Mouse (Mus musculus) lung, embryonic 14.5 days (tissue): ENCODE results near the gene Ninj1. TPM values are rescaled to one million over a fixed set of nuclear protein-coding genes. Genes with fewer than 3 reads are reported as not detected.
A peak's percentile ranks its signal among the peaks of the same experiment; 100 is the strongest.

ENCODE experiments used
- ATAC-seq: fragments of 200-750 bp; cut with Nextera tagmentation; 2 replicates; pipeline ENCODE4 v1.8.0; 2017; ENCODE audit warnings: mild to moderate bottlenecking, moderate TSS enrichment, moderate library complexity; ENCODE audit not compliant: insufficient read depth
- DNase-seq: peaks from one replicate; pipeline ENCODE4 v3.0.0-alpha.2; 2015
- H3K27ac ChIP-seq: fragments of 300-500 bp; sonication (generic); 2 replicates; pipeline ENCODE4 v1.5.1; 2014; ENCODE audit warnings: low read depth, mild to moderate bottlenecking, moderate library complexity
- H3K27me3 ChIP-seq: fragments of 300-500 bp; sonication (generic); 2 replicates; pipeline ENCODE4 v1.6.1; 2014; ENCODE audit warnings: low read length, control low read depth; ENCODE audit not compliant: insufficient read depth
- H3K36me3 ChIP-seq: fragments of 300-500 bp; sonication (generic); 2 replicates; pipeline ENCODE4 v1.6.1; 2014; ENCODE audit warnings: control low read depth; ENCODE audit not compliant: insufficient read depth
- H3K4me1 ChIP-seq: fragments of 300-500 bp; sonication (generic); 2 replicates; pipeline ENCODE4 v1.6.1; 2014; ENCODE audit warnings: antibody characterized with exemption, control low read depth; ENCODE audit not compliant: insufficient read depth
- H3K4me2 ChIP-seq: fragments of 300-500 bp; sonication (generic); 2 replicates; pipeline ENCODE4 v1.6.1; 2014; ENCODE audit warnings: mild to moderate bottlenecking
- H3K4me3 ChIP-seq: fragments of 300-500 bp; sonication (generic); 2 replicates; pipeline ENCODE4 v1.5.1; 2014; ENCODE audit warnings: low read depth, low read length
- H3K9ac ChIP-seq: fragments of 300-500 bp; sonication (generic); 2 replicates; pipeline ENCODE4 v1.6.1; 2014
- H3K9me3 ChIP-seq: fragments of 300-500 bp; sonication (generic); 2 replicates; pipeline ENCODE4 v1.6.1; 2016; ENCODE audit warnings: low read depth, low read length, control low read depth
- CTCF ChIP-seq: IDR thresholded peaks from 2 replicates; pipeline ENCODE4 v1.5.1; 2016; ENCODE audit warnings: antibody characterized with exemption, low read depth
- WGBS: fragments of 180-500 bp; shearing (Covaris S2); extraction: QIAGEN DNeasy Blood & Tissue Kit; methylation state at CpG from one replicate; pipeline ENCODE4 v1.1.7; 2014; 5-methylcytosine and 5-hydroxymethylcytosine counted together
- polyA plus RNA-seq: library from polyadenylated mRNA; unstranded; fragments of >200 nt; fragmentation: Nextera tagmentation; extraction: Ambion mirVana; gene quantifications from 2 replicates; pipeline ENCODE4 v1.2.1, GENCODE M21; 2014

The Ninj1 gene
- polyA plus RNA-seq, 1 experiment from 2014 or later: 44.2 TPM

DNA sequence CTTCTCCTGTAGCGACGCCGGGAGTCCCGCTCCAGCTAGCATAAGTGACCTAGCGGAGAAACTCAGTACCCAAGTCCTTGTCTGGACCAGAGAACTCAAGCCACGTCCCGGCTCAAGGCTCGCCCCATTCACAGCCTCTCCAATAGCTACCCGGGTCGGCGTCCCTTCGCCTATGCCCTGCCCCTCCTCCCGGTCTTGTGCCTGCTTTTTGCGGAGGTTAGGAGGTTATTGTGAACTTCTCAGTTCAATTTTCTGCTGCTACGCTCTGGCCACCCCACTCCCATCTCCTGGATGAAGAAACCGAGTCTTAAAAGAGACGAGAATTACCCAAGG lies 28.9 kb downstream of the Ninj1 start:
- Histone ChIP-seq H3K9me3 (no peaks in the 10 kb centered on the region), H3K4me3 (peak overlapping the region; percentile 84), H3K27me3 (no peaks in the 10 kb centered on the region), H3K27ac (peak overlapping the region; percentile 80), H3K9ac (peak overlapping the region; percentile 80), H3K4me1 (peaks cover 15% of the 10 kb centered on the region; the same call in 1 of the 2 replicates), H3K4me2 (peak overlapping the region; percentile 84), H3K36me3 (no peaks in the 10 kb centered on the region)
- no peak for TF ChIP-seq CTCF
- DNase-seq (no peak), ATAC-seq (no peak; the same call in 1 of the 2 replicates)
- 6% methylated on average over 17 of the region's 17 CpGs for WGBS

DNA sequence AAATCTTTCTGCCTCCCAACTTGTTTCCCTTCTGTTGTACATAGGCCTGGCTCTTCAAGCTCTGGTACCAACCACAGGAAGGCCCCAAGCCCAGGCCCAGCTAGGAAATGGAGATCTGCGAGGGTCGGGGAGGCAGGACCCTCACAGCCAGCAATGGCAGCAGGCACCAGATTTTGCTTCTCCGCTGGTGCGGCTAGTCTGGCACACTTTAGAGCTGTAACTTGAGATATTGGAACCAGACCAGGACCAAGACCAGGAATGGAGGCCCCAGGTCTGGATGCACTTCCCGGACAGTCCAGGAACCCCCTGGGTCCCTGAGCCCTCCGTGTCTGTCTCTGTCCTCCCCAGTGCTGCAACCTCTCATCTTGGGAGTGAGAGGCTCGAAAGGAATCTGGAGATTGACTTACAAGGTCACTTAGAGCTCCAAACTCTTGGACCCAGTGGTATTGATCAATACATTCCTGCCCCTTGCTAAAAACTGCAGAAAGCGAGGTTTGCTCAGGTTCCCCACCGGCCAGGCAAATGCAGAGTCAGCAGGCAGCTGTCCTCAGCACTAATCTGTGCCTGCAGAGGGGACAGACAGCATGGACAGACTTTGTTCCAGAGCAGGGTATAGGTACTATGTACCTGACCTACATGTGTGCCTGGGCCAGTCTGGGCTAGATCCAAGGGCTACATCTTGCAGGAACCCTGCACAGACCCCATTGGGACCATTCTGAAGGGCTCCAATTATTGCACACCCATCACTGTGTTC lies 29.7 kb downstream of the Ninj1 start:
- DNase-seq: peak; percentile 36
- WGBS: 48% methylated on average over 9 of the region's 9 CpGs
- peak; percentile 22; the same call in 1 of the 2 replicates for ATAC-seq

GRCm38 (mm10) chr13:49218651-49219050 lies 31.4 kb downstream of the Ninj1 start:
- H3K9me3 ChIP-seq: no peaks in the 10 kb centered on the region
- 48% methylated on average over 3 of the region's 3 CpGs for WGBS
- no peak overlapping the region for H3K4me2 ChIP-seq
- ATAC-seq: no peak
- no peak for DNase-seq
- H3K4me3 ChIP-seq: no peak overlapping the region
- no peaks in the 10 kb centered on the region for H3K36me3 ChIP-seq
- no peak overlapping the region for H3K9ac ChIP-seq
- H3K27me3 ChIP-seq: no peaks in the 10 kb centered on the region
- peaks cover 8% of the 10 kb centered on the region; the same call in 1 of the 2 replicates for H3K4me1 ChIP-seq
- no peak for TF ChIP-seq CTCF
- no peak overlapping the region for H3K27ac ChIP-seq

More for the DNA sequence above, 29.7 kb downstream of the Ninj1 start:
- peak overlapping the region; percentile 84 for H3K4me2 ChIP-seq
- H3K27me3 ChIP-seq: no peaks in the 10 kb centered on the region
- no peaks in the 10 kb centered on the region for H3K36me3 ChIP-seq
- no peak overlapping the region for H3K4me3 ChIP-seq
- H3K27ac ChIP-seq: no peak overlapping the region
- TF ChIP-seq CTCF: no peak
- no peaks in the 10 kb centered on the region for H3K9me3 ChIP-seq
- no peak overlapping the region for H3K9ac ChIP-seq
- H3K4me1 ChIP-seq: peaks cover 13% of the 10 kb centered on the region; the same call in 1 of the 2 replicates

- no peak for DNase-seq
- H3K4me3 ChIP-seq: no peak overlapping the region
- H3K27ac ChIP-seq: no peak overlapping the region
- H3K4me1 ChIP-seq: peaks cover 4% of the 10 kb centered on the region; the same call in 1 of the 2 replicates
- H3K4me2 ChIP-seq: no peak overlapping the region
- ATAC-seq: no peak
- H3K27me3 ChIP-seq: no peaks in the 10 kb centered on the region
- H3K9ac ChIP-seq: no peak overlapping the region
- 74% methylated on average over 4 of the region's 4 CpGs for WGBS
- H3K9me3 ChIP-seq: no peaks in the 10 kb centered on the region
- TF ChIP-seq CTCF: no peak
- H3K36me3 ChIP-seq: no peaks in the 10 kb centered on the region
These were observed 32.1 kb downstream of the Ninj1 start for GRCm38 (mm10) chr13:49219367-49219766.

GRCm38 (mm10) chr13:49220912-49221311 lies 33.6 kb downstream of the Ninj1 start:
- H3K4me1 ChIP-seq: peaks cover 4% of the 10 kb centered on the region; the same call in 1 of the 2 replicates
- H3K27ac ChIP-seq: no peak overlapping the region
- 19% methylated on average over 5 of the region's 5 CpGs for WGBS
- ATAC-seq: no peak
- no peak overlapping the region for H3K9ac ChIP-seq
- no peaks in the 10 kb centered on the region for H3K9me3 ChIP-seq
- no peaks in the 10 kb centered on the region for H3K27me3 ChIP-seq
- no peak overlapping the region for H3K4me2 ChIP-seq
- H3K36me3 ChIP-seq: no peaks in the 10 kb centered on the region
- DNase-seq: no peak
- peak; percentile 35 for TF ChIP-seq CTCF
- no peak overlapping the region for H3K4me3 ChIP-seq

GRCm38 (mm10) chr13:49224314-49224713 lies 37.0 kb downstream of the Ninj1 start:
- ATAC-seq: no peak
- Histone ChIP-seq H3K27me3 (no peaks in the 10 kb centered on the region), H3K9ac (no peak overlapping the region), H3K27ac (no peak overlapping the region), H3K9me3 (no peaks in the 10 kb centered on the region), H3K4me3 (no peak overlapping the region), H3K4me2 (no peak overlapping the region), H3K4me1 (no peaks in the 10 kb centered on the region), H3K36me3 (no peaks in the 10 kb centered on the region)
- 7% methylated on average over 10 of the region's 10 CpGs for WGBS
- TF ChIP-seq CTCF: no peak
- no peak for DNase-seq

DNA sequence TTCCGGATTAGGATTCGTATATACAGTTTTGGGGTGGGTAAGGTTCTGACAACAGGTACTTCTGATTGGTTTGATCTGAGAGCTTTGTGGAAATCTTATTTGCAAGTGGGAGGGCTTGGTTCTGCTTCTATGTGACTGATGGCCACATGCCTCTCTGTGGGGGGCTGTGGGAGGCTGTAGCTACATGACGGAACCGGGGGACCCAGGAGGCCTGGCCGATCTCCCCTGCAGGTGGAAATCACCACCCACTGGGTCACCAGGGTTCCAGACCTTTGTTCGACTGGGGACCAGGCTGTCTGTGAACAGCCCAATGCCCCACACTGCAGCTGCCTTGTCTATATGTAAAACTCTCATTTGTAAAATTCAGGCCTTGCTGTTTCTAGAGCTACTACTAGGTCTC lies 37.4 kb downstream of the Ninj1 start:
- Histone ChIP-seq H3K4me2 (no peak overlapping the region), H3K27ac (no peak overlapping the region), H3K4me1 (no peaks in the 10 kb centered on the region), H3K9me3 (no peaks in the 10 kb centered on the region), H3K36me3 (no peaks in the 10 kb centered on the region), H3K27me3 (no peaks in the 10 kb centered on the region), H3K9ac (no peak overlapping the region), H3K4me3 (no peak overlapping the region)
- no peak for TF ChIP-seq CTCF
- no peak for DNase-seq
- WGBS: 22% methylated on average over 6 of the region's 6 CpGs
- ATAC-seq: no peak
